Mouse (Mus musculus) telencephalon, adult 2 months (tissue): ENCODE data around the gene Wdtc1.

Experiments
- DNase-seq: peaks from one replicate; pipeline ENCODE4 v3.0.0-alpha.2; 2011; ENCODE audit warnings: low read depth, low spot score

The Wdtc1 gene

GRCm38 (mm10) chr4:133251214-133251613 lies 102.1 kb downstream of the Wdtc1 start:
- DNase-seq, result no peak

- DNase-seq, result no peak
Observed at GRCm38 (mm10) chr4:133250609-133251008, 102.7 kb downstream of the Wdtc1 start.

GRCm38 (mm10) chr4:133247806-133248449 lies 105.4 kb downstream of the Wdtc1 start:
- DNase-seq, result no peak

- no peak for DNase-seq
Observed at GRCm38 (mm10) chr4:133247072-133247471, 106.2 kb downstream of the Wdtc1 start.

- no peak for DNase-seq
Observed at GRCm38 (mm10) chr4:133244289-133244688, 109.0 kb downstream of the Wdtc1 start.

- DNase-seq, result no peak
Observed at GRCm38 (mm10) chr4:133243538-133243937, 109.7 kb downstream of the Wdtc1 start.

- no peak for DNase-seq
Observed at GRCm38 (mm10) chr4:133242710-133243109, 110.6 kb downstream of the Wdtc1 start.
